10 mouse cellular contexts compared by ENCODE assay signal in the genomic region with DNA sequence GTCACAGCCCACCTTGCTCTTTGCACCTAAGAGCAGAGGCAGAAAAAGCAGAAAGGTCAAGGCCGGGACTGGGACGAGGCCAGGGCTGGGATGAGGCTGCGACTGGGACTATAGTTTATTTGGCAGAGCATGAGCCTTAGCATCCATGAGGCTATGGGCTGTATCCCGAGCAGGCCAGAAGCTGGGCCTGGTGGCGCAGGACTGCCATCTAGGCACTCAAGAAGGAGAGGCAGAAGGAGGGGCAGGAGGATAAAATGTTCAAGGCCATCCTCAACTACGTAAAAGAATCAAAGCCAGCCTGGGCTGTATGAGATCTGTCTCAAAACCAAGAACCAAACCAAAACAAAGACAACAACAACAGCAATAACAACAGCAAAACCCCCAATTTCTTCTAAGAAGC. TPM values are rescaled to one million over a fixed set of nuclear protein-coding genes. Genes with fewer than 3 reads are reported as not detected.
DNase-seq lines count a peak whose midpoint lies in the region; ATAC-seq and TF ChIP-seq lines count a peak whose summit lies in the region.
"Had no signal": no experiment of that assay in that cellular context is flagged by ENCODE, and none has a peak within 500 bp of the region (broad histone marks: within the 10 kb centered on the region; RNA-seq: fewer than 3 reads in every experiment).

No protein-coding gene starts in this region.

- no peaks in the 10 kb centered on the region for H3K27me3 ChIP-seq in heart, embryonic 13.5 days (replicated peaks)
- no peaks in the 10 kb centered on the region for H3K27me3 ChIP-seq in lung, postnatal 0 days (replicated peaks; ENCODE audit: insufficient read depth, low read length)
- H3K27me3 ChIP-seq in embryonic facial prominence, embryonic 14.5 days (replicated peaks; ENCODE audit: control insufficient read depth, insufficient read depth, low read length) = no peaks in the 10 kb centered on the region
- no peaks in the 10 kb centered on the region for H3K27me3 ChIP-seq in small intestine, adult 2 months (ENCODE audit: control insufficient read depth, insufficient read depth, low read length)

- 71% methylated on average over 6 of the region's 6 CpGs for WGBS in heart, embryonic 13.5 days
- WGBS in lung, postnatal 0 days = 64% methylated on average over 6 of the region's 6 CpGs
- 66% methylated on average over 6 of the region's 6 CpGs for WGBS in embryonic facial prominence, embryonic 14.5 days
- WGBS in small intestine, adult 2 months = 82% methylated on average over 6 of the region's 6 CpGs

- no peaks in the 10 kb centered on the region for H3K9me3 ChIP-seq in heart, embryonic 13.5 days
- no peaks in the 10 kb centered on the region for H3K9me3 ChIP-seq in lung, postnatal 0 days (ENCODE audit: low read length)
- no peaks in the 10 kb centered on the region for H3K9me3 ChIP-seq in embryonic facial prominence, embryonic 14.5 days (ENCODE audit: control insufficient read depth, low read length)

- H3K4me3 ChIP-seq in heart, embryonic 13.5 days = no peak overlapping the region
- no peak overlapping the region for H3K4me3 ChIP-seq in lung, postnatal 0 days (ENCODE audit: low read depth, low read length)
- H3K4me3 ChIP-seq in embryonic facial prominence, embryonic 14.5 days (ENCODE audit: low read depth, low read length) = no peak overlapping the region
- H3K4me3 ChIP-seq in small intestine, adult 2 months (ENCODE audit: low read depth, low read length) = no peak overlapping the region
- H3K4me3 ChIP-seq: myocyte had no signal

- no peak for TF ChIP-seq EP300 in lung, postnatal 0 days (IDR thresholded peaks at IDR 0.05)

- peak; percentile 40 for TF ChIP-seq CTCF in lung, postnatal 0 days (IDR thresholded peaks at IDR 0.05)
- TF ChIP-seq CTCF in small intestine, adult 2 months (IDR thresholded peaks at IDR 0.05; ENCODE audit: extremely low read depth, insufficient read length, insufficient replicate concordance, low read depth, low read length) = no peak

- no peak for DNase-seq in heart, postnatal 10 days
- no peak for DNase-seq in lung, postnatal 0 days (ENCODE audit: low spot score)
- DNase-seq in lung, adult 18-20 months = no peak
- peak; percentile 21 for DNase-seq in embryonic facial prominence, embryonic 14.5 days (ENCODE audit: low spot score)
- no peak for DNase-seq in adipocyte (ENCODE audit: low spot score)
- DNase-seq in frontal cortex, postnatal 10 days (ENCODE audit: low spot score in 2 of 2) = no peak
- DNase-seq: adrenal gland, postnatal 25 days had no signal

- intact Hi-C loops in heart, postnatal 10 days (cut with DNase I) = no loop called here

- no peak overlapping the region for H3K4me2 ChIP-seq in heart, embryonic 13.5 days
- H3K4me2 ChIP-seq in lung, postnatal 0 days (replicated peaks; ENCODE audit: low read depth, low read length) = no peak overlapping the region
- H3K4me2 ChIP-seq in embryonic facial prominence, embryonic 14.5 days (ENCODE audit: low read depth, low read length) = no peak overlapping the region

- no peak for TF ChIP-seq POLR2A in small intestine, adult 2 months (IDR thresholded peaks at IDR 0.05; ENCODE audit: low read depth, low read length)

- peaks cover 73% of the 10 kb centered on the region for H3K36me3 ChIP-seq in heart, embryonic 13.5 days
- peaks cover 34% of the 10 kb centered on the region; the same call in 1 of the 2 replicates for H3K36me3 ChIP-seq in lung, postnatal 0 days (ENCODE audit: insufficient read depth, low read length)
- H3K36me3 ChIP-seq in embryonic facial prominence, embryonic 14.5 days (ENCODE audit: control insufficient read depth, insufficient read depth, low read length) = peaks cover 57% of the 10 kb centered on the region
- peaks cover 24% of the 10 kb centered on the region for H3K36me3 ChIP-seq in small intestine, adult 2 months (ENCODE audit: control insufficient read depth, insufficient read depth, low read length)

- no peak overlapping the region for H3K9ac ChIP-seq in heart, embryonic 13.5 days
- no peak overlapping the region for H3K9ac ChIP-seq in lung, postnatal 0 days (replicated peaks; ENCODE audit: low read depth)
- no peak overlapping the region for H3K9ac ChIP-seq in embryonic facial prominence, embryonic 14.5 days (ENCODE audit: low read depth, low read length)

- ATAC-seq in heart, embryonic 13.5 days (ENCODE audit: extremely low read depth, insufficient number of reproducible peaks, low FRiP score, low TSS enrichment) = no peak
- ATAC-seq in lung, postnatal 0 days = 0 out of 2 replicates have a peak, but pooled peaks have one; percentile 19
- ATAC-seq in embryonic facial prominence, embryonic 14.5 days (ENCODE audit: low read depth) = peak; percentile 27; the same call in 1 of the 2 replicates

- H3K4me1 ChIP-seq in heart, embryonic 13.5 days = peaks cover 28% of the 10 kb centered on the region
- H3K4me1 ChIP-seq in lung, postnatal 0 days (ENCODE audit: insufficient read depth, low read depth, low read length) = peaks cover 2% of the 10 kb centered on the region; the same call in 1 of the 2 replicates
- peaks cover 17% of the 10 kb centered on the region for H3K4me1 ChIP-seq in embryonic facial prominence, embryonic 14.5 days (ENCODE audit: control insufficient read depth, insufficient read depth, low read length)
- peaks cover 6% of the 10 kb centered on the region for H3K4me1 ChIP-seq in small intestine, adult 2 months (ENCODE audit: control insufficient read depth, insufficient read depth, insufficient read length, low read length)

- peak overlapping the region; percentile 73 for H3K27ac ChIP-seq in heart, embryonic 13.5 days (replicated peaks)
- peak overlapping the region; percentile 57; the same call in 1 of the 2 replicates for H3K27ac ChIP-seq in lung, postnatal 0 days (ENCODE audit: low read length)
- H3K27ac ChIP-seq in embryonic facial prominence, embryonic 14.5 days (replicated peaks; ENCODE audit: low read depth, low read length) = peak overlapping the region; percentile 89
- peak overlapping the region; percentile 48 for H3K27ac ChIP-seq in small intestine, adult 2 months (ENCODE audit: insufficient read depth, low read depth, low read length)

RNA-seq across cellular contexts. Expression of a gene that starts 52.6 kb away (rescaled TPM):
- 17.2 and 19.0 TPM in 2 replicates for polyA plus RNA-seq in heart, embryonic 13.5 days (2015; fragmentation: Nextera tagmentation; extraction: Ambion mirVana)
- total RNA-seq in heart, postnatal 10 days (2021) = 10 to 100 TPM; 56.8 to 60.9 TPM
- polyA plus RNA-seq in lung, postnatal 0 days (2015; fragmentation: Nextera tagmentation; extraction: Ambion mirVana) = 62.2 and 68.0 TPM in 2 replicates
- polyA plus RNA-seq in embryonic facial prominence, embryonic 14.5 days (2014; fragmentation: Nextera tagmentation; extraction: Ambion mirVana) = 49.7 and 53.0 TPM in 2 replicates
- polyA plus RNA-seq in small intestine, adult 2 months (2012; rRNA removed) = 19.6 and 27.2 TPM in 2 replicates
